Mouse (Mus musculus): ENCODE measurements at regions not wholly inside any gene's neighbourhood (a gene's known extent, or its start where the extent isn't known, plus 50 kb on each side); places are given as distances from the start of the nearest gene placed in this dataset.

GRCm38 (mm10) chr3:38263261-38264141, 221.1 kb downstream of the Ankrd50 start:
- no peak for TF ChIP-seq EP300 (IDR thresholded peaks at IDR 0.05; ENCODE audit: low read depth in 1 of 2, low read length in 2 of 2)
- no peak for TF ChIP-seq POLR2A (IDR thresholded peaks at IDR 0.05; ENCODE audit: control insufficient read depth in 1 of 2, insufficient read depth in 1 of 2, low read depth in 1 of 2, low read length in 2 of 2, poor library complexity in 1 of 2)
- TF ChIP-seq CTCF (IDR thresholded peaks at IDR 0.05 in 2 of 3, conservative IDR thresholded peaks at IDR 0.05 in 1 of 3; ENCODE audit: control insufficient read depth in 1 of 3, insufficient read depth in 1 of 3, low read depth in 2 of 3, low read length in 3 of 3, poor library complexity in 1 of 3, severe bottlenecking in 1 of 3) = no peak
- no peak for TF ChIP-seq HCFC1 (IDR thresholded peaks at IDR 0.05; ENCODE audit: low read depth, low read length)
- TF ChIP-seq RCOR1 (IDR thresholded peaks at IDR 0.05; ENCODE audit: low read depth, low read length) = no peak
- no peak for TF ChIP-seq TAL1 (IDR thresholded peaks at IDR 0.05; ENCODE audit: low read length)
- TF ChIP-seq ZMIZ1 (IDR thresholded peaks at IDR 0.05; ENCODE audit: low read depth, low read length) = no peak
- TF ChIP-seq RAD21 (IDR thresholded peaks at IDR 0.05; ENCODE audit: low read depth, low read length) = no peak
- TF ChIP-seq KAT2A (conservative IDR thresholded peaks at IDR 0.05; ENCODE audit: low read depth, low read length) = no peak
- no peak for TF ChIP-seq E2F4 (IDR thresholded peaks at IDR 0.05; ENCODE audit: borderline replicate concordance, low read depth, low read length)
- TF ChIP-seq BHLHE40 (IDR thresholded peaks at IDR 0.05; ENCODE audit: borderline replicate concordance, low read depth, low read length) = no peak
- TF ChIP-seq MYC (IDR thresholded peaks at IDR 0.05; ENCODE audit: low read depth, low read length) = no peak
- TF ChIP-seq USF2 (IDR thresholded peaks at IDR 0.05; ENCODE audit: borderline replicate concordance in 1 of 2, insufficient read depth in 1 of 2, low read depth in 1 of 2, low read length in 2 of 2) = no peak
